Mouse (Mus musculus): Measurements from ENCODE around the gene Gm49395. TPM values are rescaled to one million over a fixed set of nuclear protein-coding genes. Genes with fewer than 3 reads are reported as not detected.

The Gm49395 gene
- polyA plus RNA-seq, 1 experiment: 6.2 TPM

DNA sequence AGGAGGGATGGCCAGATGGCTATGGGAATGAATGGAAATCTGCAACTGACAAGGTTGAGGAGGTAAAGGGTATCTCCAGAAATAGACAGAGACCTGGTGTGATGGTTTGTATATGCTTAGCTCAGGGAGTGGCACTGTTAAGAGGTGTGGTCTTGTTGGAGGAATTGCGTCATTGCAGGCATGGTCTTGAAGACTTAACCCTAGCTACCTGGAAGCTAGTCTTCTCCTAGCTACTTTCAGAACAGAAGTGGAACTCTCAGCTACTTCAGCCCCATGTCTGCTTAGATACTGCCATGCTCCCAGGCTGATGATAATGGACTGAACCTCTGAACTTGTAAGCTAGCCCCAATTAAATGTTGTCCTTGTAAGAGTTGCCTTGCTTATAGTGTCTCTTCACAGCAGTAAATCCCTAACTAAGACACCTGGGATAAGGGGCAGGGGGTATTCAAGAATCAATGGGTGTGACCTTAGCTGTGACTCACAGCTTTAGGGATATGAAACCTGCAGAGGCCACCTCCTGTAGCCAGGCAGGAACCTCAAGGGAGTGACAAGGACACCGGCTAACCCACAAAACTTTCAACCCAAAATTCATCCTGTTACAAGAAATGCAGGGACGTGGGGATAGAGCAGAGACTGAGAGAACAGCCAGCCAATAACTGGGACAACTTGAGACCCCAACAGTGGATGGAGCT, 15.4 kb upstream of the Gm49395 start:
- Histone ChIP-seq H3K27ac (replicated peaks; ENCODE audit: low read depth, low read length) (peak overlapping the region; percentile 90; the same call in 1 of the 2 replicates), H3K4me1 (ENCODE audit: control insufficient read depth, insufficient read depth, insufficient read length, low read length) (peaks cover 9% of the 10 kb centered on the region; the same call in 1 of the 2 replicates), H3K4me3 (ENCODE audit: insufficient read depth, low read depth, low read length) (no peak overlapping the region)

DNA sequence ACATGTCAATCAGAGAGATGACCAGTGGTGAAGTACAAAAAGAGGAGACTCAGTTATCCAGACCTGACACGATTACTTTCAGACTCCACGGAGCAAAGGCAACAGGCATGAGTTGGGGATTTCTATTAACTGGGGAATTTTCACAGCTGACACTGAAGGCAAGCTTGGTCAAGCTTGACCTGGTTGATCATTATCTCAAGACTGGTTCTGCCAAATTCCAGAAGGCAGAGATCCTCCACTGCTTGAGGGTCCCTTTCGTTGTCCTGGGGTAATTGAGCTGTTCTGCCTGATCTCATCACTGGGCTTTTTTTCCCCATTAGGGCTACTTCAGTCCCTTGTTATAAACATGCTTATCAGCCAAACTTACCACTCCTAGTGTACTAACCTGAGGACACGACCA, 7.9 kb upstream of the Gm49395 start:
- Histone ChIP-seq H3K27ac (replicated peaks; ENCODE audit: low read depth, low read length) (no peak overlapping the region), H3K4me3 (ENCODE audit: insufficient read depth, low read depth, low read length) (no peak overlapping the region), H3K4me1 (ENCODE audit: control insufficient read depth, insufficient read depth, insufficient read length, low read length) (peaks cover 11% of the 10 kb centered on the region)

DNA sequence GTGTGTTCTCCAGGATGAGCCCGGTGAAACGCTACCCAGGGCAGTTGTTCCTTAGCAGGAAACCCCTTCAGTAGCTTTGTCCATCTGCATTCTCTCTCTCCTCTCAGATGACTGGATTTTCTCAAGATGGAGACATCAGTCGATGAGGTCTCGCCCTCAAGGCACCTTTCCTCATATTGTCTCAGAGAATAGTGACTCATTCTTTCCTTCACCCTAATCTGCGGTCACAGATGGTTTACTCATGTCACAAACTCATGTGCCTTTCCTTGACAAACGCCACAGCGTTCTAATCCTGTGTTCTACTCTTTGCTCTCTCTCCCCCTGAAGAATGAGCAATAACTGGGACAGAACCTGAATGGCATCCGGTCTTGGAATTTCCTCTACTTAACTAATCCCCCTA, 5.7 kb upstream of the Gm49395 start:
- H3K27ac ChIP-seq (replicated peaks; ENCODE audit: low read depth, low read length): peak overlapping the region; percentile 80

DNA sequence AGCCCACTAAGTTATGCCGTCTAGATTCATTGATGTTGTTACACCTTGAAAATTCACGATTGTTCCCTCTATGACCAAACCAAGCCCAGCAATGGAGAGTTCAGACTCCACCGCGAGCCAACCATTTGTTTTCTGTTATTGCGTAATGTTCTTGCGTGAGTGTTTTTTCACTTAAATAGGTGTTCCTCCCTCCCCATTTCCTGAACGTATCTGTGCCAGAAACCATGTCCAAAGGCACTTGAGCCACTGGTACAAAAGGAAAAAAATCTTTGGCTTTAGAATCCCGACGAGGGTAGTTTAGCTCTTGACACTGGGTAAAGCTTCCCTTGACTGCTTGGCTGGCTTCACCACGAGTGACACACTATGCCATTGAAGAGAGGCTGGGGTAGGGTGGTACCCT, 4.5 kb upstream of the Gm49395 start:
- Histone ChIP-seq H3K4me1 (ENCODE audit: control insufficient read depth, insufficient read depth, insufficient read length, low read length) (peaks cover 11% of the 10 kb centered on the region), H3K4me3 (ENCODE audit: insufficient read depth, low read depth, low read length) (no peak overlapping the region), H3K27ac (replicated peaks; ENCODE audit: low read depth, low read length) (peak overlapping the region; percentile 97)

More for the DNA sequence above, 5.7 kb upstream of the Gm49395 start:
- H3K4me1 ChIP-seq (ENCODE audit: control insufficient read depth, insufficient read depth, insufficient read length, low read length): peaks cover 11% of the 10 kb centered on the region
- no peak overlapping the region for H3K4me3 ChIP-seq (ENCODE audit: insufficient read depth, low read depth, low read length)

DNA sequence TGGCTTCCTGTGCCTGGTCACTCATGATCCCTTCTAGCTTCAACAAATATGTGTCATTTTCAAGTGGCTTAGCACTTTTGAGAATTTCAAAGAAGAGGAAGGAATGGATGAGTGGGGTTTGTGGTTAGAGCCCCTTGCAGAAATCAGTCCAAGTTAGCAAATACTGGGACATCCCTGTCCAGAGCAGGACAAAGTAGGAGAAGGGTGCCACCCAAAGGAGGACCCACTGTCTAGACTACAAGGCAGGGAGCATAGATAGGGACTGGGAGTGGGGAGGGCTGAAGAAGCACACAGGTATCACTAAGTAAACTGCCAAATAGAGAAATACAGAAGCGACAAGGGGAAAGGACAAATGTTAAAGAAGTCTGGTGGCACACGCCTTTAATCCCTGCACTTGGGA, 1.0 kb upstream of the Gm49395 start:
- Histone ChIP-seq H3K4me1 (ENCODE audit: control insufficient read depth, insufficient read depth, insufficient read length, low read length) (peaks cover 11% of the 10 kb centered on the region), H3K27ac (replicated peaks; ENCODE audit: low read depth, low read length) (peak overlapping the region; percentile 27), H3K4me3 (ENCODE audit: insufficient read depth, low read depth, low read length) (no peak overlapping the region)

DNA sequence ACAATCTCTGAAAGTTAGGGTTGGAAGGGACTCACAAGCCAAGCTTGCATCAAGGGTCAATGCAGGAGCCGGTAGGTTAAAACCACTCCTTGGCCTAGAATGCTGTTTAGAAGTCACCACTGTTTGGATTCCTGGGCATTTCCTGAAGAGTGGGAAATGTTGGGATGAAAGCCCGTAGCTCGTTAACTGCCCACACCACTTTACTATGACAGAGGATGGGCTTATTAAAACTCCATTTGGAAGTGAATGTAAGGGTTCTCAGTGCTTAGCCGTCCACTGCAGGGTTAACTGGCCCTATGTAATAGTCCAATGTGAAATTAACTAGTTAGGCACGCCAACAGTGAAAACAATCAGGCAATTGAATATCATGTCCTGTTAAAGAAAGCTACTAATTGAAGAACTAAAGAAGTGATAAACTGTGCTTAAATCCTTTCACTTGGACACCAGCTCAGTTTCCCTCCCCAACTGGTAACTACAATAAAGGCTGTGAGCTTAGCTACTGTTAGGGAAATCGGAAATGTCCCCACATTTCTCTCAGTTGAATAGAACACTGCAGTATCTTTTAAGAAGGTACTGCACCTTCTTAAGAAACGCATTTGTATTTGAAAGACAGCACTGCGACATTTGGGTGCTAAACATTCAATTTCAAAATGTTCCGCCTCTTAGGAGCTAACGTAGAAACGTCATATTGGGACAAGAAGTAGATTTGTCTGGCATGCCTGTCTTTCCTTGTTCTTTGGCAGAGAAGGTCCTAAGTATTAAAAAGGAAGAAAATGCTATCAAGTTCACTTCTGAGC, 1.1 kb downstream of the Gm49395 start:
- H3K4me1 ChIP-seq (ENCODE audit: control insufficient read depth, insufficient read depth, insufficient read length, low read length): peaks cover 11% of the 10 kb centered on the region
- H3K27ac ChIP-seq (replicated peaks; ENCODE audit: low read depth, low read length): peak overlapping the region; percentile 94
- peak overlapping the region; percentile 80 for H3K4me3 ChIP-seq (ENCODE audit: insufficient read depth, low read depth, low read length)

DNA sequence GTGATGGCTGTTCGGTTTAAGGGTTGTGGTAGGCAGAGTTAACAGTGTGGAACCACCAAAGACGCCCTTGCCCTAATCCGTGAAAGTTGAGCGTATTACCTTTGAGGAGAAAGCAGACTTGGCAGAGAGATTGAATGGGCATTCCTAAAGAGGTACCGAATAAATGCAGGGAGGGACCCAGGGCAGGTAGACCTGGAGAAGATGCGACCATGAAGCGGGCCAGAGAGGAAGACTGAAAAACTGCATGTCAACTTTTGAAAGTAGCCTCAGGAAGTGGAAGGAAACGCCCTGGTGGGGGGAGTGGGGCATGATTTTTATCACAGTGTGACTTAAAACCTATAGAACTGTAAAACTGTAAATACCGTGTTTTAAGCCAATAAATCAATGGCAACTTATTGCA, 2.3 kb downstream of the Gm49395 start:
- Histone ChIP-seq H3K4me3 (ENCODE audit: insufficient read depth, low read depth, low read length) (peak overlapping the region; percentile 80), H3K27ac (replicated peaks; ENCODE audit: low read depth, low read length) (peak overlapping the region; percentile 85), H3K4me1 (ENCODE audit: control insufficient read depth, insufficient read depth, insufficient read length, low read length) (peaks cover 17% of the 10 kb centered on the region)

DNA sequence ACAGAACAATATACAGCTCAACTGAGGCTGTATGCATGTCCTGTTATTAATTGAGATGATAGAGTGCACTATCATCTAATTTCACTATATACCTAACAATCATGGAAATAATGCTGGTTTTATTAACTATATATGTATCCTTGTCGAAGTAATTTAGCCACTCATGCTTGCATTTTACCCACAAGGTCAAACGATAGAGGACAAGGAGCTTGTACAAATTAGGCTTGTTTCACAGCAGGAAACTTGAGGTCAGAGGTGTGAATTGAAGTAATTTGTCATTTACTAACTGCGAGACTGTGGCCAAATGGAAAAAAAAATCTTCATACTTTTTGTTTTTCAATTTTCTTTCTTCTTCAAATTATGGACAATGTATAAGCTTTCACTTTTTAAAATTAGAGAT, 3.5 kb downstream of the Gm49395 start:
- no peak overlapping the region for H3K27ac ChIP-seq (replicated peaks; ENCODE audit: low read depth, low read length)
- peak overlapping the region; percentile 55; the same call in 1 of the 2 replicates for H3K4me3 ChIP-seq (ENCODE audit: insufficient read depth, low read depth, low read length)
- H3K4me1 ChIP-seq (ENCODE audit: control insufficient read depth, insufficient read depth, insufficient read length, low read length): peaks cover 24% of the 10 kb centered on the region

DNA sequence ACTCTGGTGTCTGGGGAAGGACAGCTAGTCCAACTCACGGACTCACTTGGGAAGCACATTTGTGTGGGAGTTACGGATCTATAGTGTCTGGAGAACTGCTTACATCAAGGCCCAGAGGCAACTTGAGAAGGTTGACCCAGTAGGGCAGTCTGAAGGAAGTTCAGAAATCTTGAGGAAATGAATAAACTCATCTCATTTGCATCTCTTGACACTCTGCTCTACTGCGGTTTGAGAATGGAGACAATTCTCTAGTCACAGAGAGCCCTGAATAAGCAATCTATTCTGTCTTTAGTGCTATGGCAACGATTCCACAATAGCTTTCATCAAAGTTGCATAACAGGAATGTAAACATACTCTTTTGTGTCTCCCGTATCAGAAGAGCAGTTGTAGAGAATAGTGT, 4.8 kb downstream of the Gm49395 start:
- H3K27ac ChIP-seq (replicated peaks; ENCODE audit: low read depth, low read length): peak overlapping the region; percentile 14; the same call in 1 of the 2 replicates
- peak overlapping the region; percentile 21 for H3K4me3 ChIP-seq (ENCODE audit: insufficient read depth, low read depth, low read length)
- H3K4me1 ChIP-seq (ENCODE audit: control insufficient read depth, insufficient read depth, insufficient read length, low read length): peaks cover 31% of the 10 kb centered on the region

DNA sequence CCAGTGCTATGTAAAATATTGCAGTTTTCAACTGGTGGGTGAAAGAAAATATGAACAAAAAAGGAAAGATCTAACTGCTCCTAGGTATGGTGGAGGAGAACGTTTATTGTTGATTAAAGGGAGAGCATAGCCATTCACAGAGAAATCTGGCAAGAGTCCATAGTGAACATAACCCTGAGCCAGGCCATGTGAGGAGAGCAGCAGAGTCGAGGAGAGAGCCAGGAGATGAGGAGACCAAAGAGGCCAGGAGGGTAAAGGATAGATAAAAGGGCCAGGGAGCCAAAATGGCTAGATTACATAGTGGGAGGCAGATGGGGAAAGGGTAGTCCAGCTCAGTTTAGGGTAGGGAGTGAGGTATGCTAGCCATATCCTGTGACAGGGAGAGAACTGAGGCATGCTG, 5.5 kb downstream of the Gm49395 start:
- no peak overlapping the region for H3K4me3 ChIP-seq (ENCODE audit: insufficient read depth, low read depth, low read length)
- peaks cover 33% of the 10 kb centered on the region for H3K4me1 ChIP-seq (ENCODE audit: control insufficient read depth, insufficient read depth, insufficient read length, low read length)
- H3K27ac ChIP-seq (replicated peaks; ENCODE audit: low read depth, low read length): peak overlapping the region; percentile 51

DNA sequence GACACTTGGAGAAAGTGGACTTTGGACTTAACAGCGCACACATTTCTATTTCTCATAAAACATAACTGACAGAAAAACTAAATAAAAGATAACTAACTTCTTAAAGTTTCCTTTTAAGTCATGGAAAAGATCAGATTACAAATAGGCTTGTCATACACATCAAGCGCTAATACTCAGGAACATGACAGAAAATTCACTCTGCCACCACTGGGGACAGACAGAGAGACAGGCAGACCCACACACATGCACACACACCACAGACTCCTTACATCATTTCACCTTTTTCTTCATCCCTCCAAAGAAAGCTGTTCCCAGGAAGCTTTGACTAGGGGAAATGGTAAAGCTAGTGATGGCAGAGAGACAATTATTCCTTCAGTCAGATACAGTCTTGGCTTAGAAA, 6.3 kb downstream of the Gm49395 start:
- H3K4me1 ChIP-seq (ENCODE audit: control insufficient read depth, insufficient read depth, insufficient read length, low read length): peaks cover 37% of the 10 kb centered on the region

DNA sequence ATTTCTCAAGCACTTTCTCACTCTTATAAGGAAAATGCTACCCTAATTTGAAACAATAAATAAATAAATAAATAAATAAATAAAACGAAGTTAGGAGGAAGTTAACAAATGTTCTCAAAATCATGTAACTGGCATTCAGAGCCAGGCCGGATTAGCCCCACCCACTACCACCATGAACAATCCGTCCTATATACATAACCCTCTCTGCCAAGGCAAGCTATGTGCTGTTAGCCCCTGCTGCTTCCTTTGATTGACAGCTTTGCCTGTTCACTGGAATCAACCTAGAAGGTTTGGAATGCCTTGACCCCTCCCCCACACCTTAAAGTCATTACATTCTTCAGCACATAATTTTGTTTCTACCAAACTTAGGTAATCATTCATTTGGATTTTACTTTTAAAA, 10.2 kb downstream of the Gm49395 start:
- no peak overlapping the region for H3K4me3 ChIP-seq (ENCODE audit: insufficient read depth, low read depth, low read length)
- H3K27ac ChIP-seq (replicated peaks; ENCODE audit: low read depth, low read length): peak overlapping the region; percentile 41
- peaks cover 49% of the 10 kb centered on the region for H3K4me1 ChIP-seq (ENCODE audit: control insufficient read depth, insufficient read depth, insufficient read length, low read length)

More for the DNA sequence above, 6.3 kb downstream of the Gm49395 start:
- no peak overlapping the region for H3K4me3 ChIP-seq (ENCODE audit: insufficient read depth, low read depth, low read length)
- peak overlapping the region; percentile 66 for H3K27ac ChIP-seq (replicated peaks; ENCODE audit: low read depth, low read length)

DNA sequence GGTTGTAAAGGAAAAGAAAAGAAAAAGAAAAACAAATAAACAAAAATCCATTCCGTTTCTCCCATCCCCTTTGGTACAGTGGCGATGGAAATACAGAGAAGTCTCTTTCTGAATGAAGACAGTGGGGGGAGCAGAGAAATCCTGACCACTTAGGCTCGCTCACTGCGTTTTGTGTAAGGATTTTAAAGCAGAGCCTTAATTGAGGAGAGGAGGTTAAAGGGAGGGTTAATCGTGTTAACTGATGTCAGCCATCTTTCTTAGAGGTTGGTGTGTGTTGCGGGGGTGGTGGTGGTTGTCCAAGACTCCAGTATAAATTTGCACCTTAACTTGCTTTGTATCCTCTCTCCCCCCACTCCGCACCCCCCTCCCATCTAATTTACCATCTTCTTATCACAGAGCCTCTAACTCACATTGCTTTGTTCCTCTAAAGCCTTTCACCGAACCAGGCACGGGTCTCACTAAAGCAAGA, 10.7 kb downstream of the Gm49395 start:
- H3K4me1 ChIP-seq (ENCODE audit: control insufficient read depth, insufficient read depth, insufficient read length, low read length): peaks cover 49% of the 10 kb centered on the region
- peak overlapping the region; percentile 60 for H3K4me3 ChIP-seq (ENCODE audit: insufficient read depth, low read depth, low read length)
- H3K27ac ChIP-seq (replicated peaks; ENCODE audit: low read depth, low read length): peak overlapping the region; percentile 63

DNA sequence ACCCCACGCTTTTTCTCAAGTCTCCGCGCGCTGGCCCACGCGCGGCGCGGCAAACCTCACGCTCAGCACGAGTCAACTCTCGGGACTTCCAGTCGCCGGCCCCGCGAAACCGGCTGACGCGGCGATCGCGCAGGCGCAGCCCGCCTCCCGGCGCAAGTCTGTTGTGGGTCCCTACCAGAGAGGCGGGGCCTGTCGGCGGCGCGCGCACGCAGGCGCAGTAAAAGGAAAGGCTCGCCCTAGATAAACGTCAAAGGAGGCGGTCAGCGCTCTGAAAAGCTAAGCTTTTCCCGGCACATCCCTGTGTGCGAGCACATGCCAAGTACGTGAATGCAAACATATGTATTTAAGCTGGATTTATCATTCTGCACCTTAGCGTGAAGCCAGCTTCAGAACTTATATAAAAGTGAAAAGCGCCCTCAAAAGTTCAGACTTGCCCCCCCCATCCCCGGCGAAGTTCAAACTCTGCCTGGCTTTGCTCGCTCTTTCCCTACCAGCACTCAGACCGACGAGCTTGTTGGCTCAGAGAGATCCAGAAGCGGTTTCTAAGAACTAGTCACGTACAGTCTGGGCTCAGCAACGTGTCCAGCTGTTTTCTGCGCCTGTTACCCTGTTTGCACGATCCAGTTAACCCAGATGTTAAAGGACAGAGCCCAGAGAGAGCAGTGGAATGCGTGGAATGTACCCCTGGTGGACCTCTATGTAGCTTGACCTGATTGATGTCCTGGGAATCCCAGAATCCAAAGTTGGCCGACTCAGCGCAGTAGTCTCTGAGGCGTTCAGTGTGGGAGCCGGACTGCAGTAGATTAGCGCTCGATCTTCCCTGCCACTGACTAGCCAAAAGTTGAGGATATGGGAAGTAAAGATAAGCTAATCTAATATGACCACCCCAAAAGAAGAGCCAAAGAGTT, 11.4 kb downstream of the Gm49395 start, which contains the start of gene Pelo:
Gene Pelo (minus strand): TSS at position 118 of the 908 bp plus-strand sequence.
- Histone ChIP-seq H3K27ac (replicated peaks; ENCODE audit: low read depth, low read length) (peak within 1 kb of the TSS; percentile 69), H3K4me3 (ENCODE audit: insufficient read depth, low read depth, low read length) (peak within 1 kb of the TSS; percentile 66), H3K4me1 (ENCODE audit: control insufficient read depth, insufficient read depth, insufficient read length, low read length) (peaks cover 44% of the 10 kb centered on the region)

All from brown adipose tissue, adult 24 weeks (tissue).